Mouse (Mus musculus) ovary, postnatal 10 days (tissue): ENCODE measurements around the gene Prkca.

Source experiments
- DNase-seq: peaks from one replicate; pipeline ENCODE4 v3.0.0; 2022; ENCODE audit warnings: low spot score

The Prkca gene

DNA sequence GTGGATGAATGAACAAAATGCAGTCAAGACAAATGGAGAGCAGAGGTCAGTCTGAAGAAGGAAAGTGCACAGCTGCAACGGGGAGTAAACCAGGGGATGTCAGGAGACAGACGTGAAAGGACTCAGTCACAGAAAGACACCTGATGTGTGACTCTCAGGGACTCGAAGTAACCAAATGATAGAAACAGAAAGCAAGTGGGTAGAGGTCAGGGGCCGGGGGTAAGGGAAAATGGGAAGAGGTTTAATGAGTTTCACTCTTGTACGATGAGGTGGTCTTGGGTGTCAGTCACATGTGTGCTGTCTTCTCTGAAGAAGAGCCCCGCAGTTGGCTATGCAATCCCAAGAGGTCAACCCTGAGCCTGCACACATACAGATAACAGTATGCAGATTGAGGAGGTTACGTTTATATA lies 82.0 kb downstream of the Prkca start:
- DNase-seq, result no peak

DNA sequence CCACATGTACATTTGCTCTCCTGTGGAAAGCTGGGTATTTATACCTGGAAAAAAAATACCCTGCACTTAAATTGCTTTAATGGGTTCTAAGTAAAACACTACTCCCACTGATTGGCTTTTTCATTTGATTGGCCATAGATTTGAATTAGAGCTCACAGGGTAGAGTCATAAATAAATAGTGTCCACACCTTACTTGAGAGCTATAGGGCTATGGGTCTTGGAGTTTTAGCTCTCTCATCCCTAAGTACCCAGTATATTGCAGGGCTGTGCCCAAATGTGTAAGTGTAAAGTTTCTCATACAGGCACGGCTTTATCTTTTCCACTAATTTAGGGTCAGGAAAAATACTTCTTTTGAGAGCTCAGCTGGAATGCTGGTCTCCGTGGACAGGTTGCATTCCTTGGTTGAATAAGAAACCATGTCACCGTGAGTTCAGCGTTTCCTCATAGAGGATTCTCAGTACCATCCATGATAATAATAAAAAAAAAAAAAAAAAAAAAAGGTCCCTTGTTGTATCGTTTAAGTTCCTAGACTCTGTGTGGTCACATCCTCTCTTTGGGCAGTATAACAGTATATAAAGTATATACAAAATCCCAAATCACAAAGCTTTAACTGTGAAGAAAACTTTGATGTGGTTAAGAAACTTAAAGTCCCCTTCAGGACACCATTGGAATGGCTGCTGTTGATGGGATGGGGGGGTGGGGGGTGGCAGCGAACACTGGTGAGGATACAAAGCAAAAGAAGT lies 82.8 kb downstream of the Prkca start:
- DNase-seq, result no peak

DNA sequence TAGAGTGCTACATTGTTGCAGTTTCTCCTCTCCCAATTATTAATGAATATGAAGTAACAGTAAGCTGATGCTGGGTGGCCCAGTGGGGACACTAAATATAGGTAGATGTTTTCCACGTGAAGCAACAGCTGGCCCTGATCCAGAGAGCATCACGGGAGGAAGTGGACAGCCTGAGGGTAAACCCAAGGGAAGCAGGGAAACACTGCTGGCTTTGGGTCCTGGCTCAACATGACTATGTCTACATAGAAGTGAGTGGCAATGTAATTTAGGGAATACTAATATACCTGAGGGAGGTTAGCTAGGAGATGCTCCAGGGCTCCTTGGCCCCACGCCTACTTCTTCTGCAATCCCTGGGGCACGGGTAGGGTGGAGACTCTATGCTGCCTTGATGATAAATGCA lies 84.3 kb downstream of the Prkca start:
- DNase-seq, result no peak

DNA sequence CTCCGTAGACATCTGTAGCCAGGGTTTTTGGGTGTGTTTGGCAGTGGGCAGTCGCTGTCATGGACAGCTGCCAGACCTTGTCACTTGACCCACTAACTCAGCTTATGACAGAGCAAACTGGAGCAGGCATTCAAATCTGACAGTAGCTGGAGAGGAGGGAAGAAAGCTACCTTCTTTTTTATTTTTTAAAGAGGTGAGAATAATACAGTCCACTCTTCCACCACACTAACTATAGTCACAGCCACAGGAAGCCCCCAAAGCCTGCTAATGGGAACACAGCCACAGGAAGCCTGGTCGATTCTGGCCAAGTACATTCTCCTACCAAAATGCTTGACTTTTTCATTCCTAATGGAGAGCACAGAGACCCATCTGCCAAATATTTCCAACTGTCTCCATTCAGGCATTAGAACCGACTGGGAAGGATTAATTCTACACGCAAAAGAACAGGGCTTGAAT lies 84.9 kb downstream of the Prkca start:
- DNase-seq, result no peak

DNA sequence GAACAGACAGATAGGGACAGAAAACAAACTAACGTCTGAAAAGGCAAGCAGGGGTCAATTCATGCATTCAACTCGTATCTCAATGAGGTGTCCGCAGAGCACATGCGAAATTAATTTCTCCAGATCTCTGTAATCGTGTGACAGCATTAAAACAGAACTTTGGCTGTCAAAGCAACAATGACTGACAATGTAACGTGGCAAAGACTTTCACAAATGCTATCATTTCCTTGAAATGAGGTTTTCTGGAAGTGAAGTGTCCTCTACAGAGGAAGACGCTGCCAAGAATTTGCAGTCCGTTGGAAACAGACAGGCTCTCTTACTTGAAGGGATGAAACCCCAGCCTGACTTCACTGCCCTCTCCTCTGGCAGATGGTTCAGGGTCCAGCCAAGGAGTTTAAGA lies 85.8 kb downstream of the Prkca start:
- no peak for DNase-seq

DNA sequence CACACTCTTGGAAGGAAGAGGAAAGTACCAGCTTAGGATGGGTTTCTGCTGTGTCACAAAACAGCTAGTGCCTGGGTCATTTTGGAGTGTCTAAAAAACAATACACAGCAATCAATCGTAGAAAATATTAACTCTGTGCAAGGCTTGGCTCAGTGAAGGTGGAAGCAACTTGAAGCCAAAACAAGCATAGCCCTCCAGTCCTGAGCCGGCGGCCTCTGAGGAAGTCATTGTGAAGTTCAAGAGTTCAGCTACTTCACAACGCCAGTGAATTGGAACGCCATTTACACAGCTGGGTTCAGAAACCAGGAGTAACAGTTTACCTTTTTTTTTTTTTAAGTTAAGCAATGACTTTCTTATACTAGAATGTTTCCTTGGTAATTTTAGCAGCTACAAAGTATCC lies 89.0 kb downstream of the Prkca start:
- DNase-seq, result no peak

DNA sequence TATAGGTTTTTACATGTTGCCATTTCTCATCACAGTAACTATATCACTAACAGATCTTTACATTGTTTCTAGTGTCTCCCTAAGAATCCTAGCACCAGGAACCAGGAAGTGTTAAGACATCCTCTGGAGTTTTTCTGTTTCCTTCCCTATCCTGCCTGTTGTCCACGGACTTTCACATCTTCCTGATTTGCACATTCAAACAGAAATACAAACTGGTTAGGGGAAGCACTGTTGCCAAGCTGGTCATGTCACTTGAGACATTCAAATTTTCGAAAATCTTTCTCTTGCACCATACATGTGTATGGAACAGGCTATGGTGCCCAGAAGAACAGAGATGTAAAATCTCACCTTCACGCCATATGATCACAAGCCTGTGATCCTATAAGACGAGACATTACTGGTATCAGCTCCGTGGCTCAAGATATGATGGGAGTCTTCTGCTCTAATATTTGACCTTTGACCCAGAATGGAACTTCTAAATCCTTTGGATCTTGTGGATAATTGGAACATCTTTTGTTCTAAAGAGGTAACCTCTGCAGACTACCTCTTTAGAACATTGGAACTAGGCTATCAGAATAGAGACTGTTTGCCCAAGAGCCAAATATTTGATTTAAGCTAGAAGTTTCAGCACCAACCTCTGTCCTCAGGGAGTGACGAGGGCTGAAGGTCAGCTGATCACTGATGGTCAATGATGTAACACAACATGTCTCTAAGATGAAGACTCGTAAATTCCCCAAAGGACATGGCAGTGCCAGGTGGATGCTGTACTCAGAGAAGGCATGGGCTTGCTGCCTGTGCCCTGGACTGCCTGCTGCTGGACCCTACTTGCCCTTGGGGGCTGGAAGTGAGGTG lies 91.6 kb downstream of the Prkca start:
- no peak for DNase-seq

DNA sequence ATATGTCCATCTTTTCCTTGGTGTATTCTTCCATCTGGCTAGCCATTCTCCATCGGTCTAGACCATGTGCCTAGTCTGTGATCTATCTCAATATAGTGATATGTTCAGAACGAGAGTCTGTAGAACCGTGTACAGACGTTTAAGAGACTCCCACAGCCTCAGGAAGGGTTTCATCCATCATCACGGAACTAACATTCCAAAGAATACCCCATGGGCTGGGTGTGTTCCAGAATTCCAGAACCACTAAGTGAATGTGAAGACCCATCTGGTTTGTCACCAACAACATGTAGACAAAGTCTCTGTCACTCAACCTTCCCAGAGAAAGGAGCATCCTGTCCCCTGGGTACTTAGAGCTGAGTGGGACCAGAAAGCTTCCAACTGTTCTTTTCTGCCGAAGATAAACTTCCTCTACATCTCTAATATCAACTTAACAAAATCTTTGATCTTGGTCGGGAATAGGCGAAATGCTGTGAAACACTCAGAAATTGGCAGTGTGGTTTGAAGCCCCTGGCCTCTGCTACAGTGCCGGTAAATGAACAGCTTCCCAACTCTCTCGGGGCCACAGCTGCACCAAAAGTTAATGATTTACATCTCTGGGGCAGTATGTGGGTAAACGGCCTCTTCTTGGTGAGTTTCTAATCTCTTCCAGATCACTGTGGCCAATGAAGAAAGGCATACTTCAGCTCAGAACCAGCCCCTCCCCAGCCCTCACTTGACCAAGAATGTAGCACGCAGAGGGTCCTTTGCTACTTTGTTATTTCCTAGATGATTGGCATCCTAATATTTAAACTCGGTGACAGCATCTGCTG lies 92.7 kb downstream of the Prkca start:
- DNase-seq, result no peak

DNA sequence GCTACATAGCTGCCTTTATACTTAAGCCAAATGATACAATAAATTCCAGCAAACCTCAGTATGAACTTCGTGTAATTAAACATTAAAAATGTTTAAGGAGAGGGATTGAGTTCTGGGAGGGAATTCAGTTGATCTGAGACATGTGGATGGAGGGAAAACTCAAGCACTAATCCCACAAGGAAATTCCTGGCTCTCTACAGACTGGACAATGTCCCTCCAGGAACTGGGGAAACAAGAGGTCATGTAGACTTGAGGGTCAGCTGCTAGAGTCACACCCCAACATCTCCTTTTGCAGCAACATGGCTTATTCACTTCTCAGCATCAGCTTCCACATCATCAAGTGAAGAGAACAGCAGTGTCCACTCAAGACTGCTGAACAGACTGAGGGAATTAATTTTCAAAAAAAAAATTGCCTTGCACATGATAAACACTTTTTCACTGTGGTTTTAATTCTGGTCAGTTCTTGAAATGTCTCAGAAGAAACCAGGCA lies 93.5 kb downstream of the Prkca start:
- no peak for DNase-seq

DNA sequence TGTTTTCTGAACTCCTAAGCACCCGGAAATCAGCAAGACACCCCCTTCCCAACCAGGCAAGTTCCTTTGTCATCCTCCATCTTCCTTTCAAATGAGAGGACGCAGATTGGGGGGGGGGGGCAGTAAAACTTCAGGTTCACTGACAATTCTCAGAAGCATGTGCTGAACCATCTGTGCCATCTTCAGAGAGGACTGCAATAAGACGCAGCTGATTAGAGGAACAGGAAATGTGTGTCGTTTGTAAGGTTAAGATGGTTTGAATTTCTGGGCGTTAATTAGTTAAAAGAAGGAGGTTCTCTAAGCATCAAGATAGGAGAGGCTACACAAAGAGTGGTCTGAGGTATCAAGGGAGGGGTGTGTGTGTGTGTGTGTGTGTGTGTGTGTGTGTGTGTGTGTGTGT lies 94.2 kb downstream of the Prkca start:
- no peak for DNase-seq

DNA sequence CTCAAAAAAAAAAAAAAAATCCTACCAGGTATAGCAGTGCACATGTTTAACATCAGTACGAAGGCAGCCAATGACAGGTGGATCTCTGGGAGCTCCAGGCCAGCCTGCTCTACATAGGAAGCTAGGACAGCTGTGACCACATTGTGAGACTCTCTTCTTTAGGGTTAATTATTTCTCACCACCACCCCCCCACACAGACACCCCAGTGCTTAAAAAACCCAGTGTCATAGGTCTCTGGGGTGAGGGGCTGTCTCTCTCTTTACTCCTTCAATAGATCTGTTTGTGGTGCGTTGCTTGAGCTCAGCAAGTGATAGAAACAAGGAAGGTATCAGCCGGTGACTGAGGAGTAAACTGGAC lies 94.7 kb downstream of the Prkca start:
- no peak for DNase-seq

DNA sequence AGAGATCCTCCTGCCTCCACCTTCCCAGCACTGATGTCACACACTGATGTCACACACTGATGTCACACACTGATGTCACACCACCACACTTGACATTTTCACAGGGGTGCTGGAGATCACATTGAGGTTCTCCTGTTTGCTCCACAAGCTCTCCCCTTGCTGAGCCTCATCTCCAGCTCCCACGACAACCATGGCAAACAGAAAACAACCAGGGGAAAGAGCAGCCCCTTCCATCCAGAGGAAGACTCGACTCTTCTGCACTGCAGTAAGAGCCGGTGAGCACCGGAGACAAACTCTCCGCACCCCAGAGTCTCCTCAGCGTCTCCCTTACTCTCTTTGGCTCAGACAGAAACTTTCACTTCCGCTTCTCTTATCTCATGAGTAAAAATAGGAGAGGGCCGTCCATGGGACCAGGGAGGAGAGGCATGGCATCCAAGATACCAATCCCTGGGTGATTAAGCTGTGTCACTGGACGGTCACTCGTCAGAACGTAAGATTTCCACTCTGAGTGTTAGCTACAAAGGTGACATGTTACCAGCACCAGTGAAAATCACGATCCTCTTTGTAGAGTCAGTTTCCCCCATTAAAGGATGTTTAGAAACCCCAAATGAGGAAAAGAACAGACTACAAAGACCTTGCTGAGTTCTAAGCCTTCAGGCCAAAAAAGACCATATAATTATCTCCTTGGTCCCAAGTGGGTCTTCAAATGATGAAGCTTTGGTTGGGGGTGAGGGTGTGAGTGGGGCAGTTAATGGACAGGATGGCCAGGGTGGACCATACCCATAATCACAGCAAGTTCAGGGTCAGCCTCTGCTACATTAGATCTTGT lies 95.3 kb downstream of the Prkca start:
- DNase-seq, result no peak

DNA sequence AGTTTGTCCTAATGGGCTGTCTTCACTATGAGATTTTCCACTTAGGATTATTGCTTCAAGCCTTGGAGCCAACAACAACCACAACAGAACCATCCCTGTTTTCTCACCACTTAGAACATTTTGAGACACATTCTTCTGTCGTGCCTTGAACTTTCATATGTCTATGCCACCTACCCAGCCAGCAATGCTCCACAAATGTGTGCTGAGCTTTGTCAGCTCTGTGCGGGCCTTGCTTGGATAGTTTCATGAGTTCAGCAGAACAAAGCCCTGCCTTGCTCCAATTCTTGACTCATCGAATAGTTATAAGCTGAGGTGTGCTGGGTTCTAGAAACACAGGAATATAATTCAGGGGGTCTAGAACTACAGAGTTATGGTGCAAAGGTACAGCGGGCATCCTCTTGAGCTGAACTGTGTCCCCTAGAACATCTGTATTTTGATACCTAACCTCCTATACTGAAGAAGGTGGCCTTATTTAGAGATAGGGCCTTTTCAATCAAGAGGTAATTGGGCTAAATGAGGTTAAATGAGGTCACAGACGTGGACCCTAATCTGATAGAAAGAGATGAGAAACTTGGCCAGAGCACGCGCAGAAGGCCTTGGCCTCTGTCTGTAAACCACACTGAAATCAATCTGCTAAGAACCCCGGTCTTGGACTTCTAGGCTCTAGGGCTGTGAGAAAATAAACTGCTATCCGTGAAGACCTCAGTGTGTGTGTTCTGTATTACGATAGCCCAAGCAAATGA lies 96.4 kb downstream of the Prkca start:
- DNase-seq, result no peak

DNA sequence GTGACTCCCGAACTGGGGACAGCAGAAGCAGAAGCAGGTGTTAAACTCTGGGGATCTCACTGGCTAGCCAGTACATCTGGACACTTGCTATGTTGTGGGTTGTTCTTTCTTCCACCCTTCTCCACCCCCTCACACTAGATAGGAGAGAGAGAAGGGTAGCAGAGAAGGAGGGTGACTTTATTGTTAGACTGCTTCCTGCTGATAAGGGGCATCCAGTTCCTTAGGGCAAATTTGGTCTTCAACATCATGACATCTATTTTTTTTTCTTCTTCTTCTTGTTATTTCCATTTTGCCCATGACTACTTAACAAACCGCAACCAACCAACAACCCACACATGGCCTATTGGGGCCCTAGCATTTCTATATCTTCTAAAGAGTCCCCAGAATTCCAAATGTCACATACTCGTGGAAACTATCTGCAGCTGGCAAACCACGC lies 97.4 kb downstream of the Prkca start:
- no peak for DNase-seq

DNA sequence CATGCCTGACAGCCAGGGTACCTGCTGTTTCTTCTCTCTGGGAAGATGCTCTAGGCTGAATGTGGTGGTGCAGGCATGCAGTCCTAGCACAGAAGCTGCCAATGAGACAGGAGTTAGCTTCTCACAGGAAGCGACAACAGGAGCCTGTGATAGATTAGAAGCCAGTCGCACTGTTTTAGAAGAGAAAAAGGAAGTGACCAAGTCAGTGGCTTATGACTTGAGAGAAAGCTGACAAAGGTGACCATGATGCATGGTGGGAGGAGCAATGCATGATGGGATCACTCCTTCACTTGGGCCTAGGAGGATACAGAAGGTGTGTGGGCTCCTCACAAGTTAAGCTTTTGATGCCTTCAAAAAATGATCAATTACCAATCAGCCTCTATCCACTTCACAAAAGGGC lies 99.5 kb downstream of the Prkca start:
- DNase-seq, result no peak

DNA sequence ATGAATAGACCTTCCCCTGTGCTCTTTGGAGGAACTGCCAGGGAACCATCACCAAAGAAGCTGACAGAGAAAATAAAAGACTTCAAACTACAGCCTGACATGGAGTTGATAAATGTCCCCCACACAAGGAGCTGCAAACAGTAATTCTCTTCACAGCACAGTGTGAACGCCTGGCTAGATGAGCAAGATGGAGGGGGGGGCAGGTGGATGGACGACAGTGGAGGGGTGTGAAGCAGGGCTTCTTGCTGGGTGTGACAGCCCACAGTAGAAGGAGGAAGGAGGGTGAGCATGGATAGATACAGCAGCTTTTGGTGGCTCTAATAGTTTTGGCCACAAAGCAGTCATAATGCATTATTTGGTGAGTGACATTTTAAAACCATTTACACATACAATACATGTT lies 100.1 kb downstream of the Prkca start:
- no peak for DNase-seq

DNA sequence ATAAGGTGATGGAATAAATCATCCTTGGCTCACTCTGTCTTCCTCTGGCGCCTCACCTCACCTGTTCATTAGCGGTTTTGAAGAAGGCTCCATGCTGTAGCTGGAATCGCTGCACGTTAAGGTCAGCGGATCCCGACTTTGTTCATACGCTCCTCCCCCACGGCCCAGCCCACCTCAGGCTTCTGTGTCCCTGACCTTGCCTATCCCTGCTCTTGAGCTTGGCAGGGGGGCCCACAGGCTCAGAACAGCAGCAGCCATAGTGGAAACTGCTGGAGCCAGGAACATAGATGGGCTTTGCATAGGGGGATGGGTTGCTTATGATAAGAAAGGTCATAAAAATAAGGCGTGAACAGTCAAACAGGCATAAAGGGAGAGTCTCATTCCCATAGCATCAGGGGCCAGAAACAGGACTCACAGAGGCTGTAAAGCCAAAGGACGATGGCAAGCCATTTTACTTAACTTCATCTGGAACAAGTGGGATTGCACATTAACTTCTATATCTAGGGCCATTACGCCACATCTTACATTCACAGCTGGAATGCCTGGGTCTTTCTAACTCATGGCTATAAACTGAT lies 102.7 kb downstream of the Prkca start:
- no peak for DNase-seq

DNA sequence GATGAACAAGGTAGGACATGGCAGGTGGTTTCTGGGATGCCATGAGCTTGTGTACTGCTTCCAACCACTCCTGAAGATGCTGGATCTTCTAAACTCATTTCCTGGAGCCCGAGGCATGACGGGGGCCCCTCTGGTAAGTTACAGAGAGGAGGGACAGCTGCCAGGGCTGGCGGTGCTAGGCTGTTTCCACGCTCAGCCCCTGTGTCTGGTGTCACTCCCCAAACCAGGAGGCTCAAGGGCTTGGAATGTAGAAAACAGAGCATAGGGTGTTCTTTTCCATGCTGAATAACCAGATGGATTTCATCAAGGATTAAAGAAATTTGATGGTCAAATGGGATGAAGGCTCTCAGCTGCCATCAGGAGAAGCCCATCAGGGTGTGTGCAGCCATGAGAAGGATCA lies 104.6 kb downstream of the Prkca start:
- DNase-seq, result no peak

DNA sequence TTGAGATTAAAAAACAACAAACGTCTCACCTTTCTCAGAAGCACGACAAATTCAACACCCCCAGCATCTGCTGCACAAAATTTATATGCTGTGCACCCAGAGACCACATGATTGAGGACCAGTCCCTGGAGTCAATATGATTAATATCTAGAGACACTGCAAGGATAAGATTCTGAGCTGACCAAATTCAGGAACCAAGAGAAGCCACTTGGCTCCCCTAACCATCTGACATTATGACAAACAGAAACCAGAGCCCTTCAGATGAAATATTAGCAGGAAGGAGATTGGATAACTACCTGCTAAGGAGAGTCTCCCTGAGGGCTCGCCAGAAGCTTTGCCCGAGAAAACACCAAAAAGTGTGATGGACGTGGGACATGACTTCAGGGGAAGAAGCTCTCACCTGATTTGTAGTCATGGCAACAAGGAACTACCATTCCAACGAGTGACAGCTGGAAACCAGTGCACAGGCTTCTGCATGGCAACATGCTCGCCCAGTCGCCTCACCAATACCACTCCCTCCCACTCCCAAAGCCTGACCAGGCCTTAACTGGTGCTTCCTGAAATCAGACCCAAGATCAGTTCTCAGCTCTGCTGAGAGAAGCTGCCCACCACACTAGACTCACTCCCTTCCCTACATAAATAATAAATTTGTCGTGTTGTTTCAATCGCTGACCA lies 106.8 kb downstream of the Prkca start:
- no peak for DNase-seq

DNA sequence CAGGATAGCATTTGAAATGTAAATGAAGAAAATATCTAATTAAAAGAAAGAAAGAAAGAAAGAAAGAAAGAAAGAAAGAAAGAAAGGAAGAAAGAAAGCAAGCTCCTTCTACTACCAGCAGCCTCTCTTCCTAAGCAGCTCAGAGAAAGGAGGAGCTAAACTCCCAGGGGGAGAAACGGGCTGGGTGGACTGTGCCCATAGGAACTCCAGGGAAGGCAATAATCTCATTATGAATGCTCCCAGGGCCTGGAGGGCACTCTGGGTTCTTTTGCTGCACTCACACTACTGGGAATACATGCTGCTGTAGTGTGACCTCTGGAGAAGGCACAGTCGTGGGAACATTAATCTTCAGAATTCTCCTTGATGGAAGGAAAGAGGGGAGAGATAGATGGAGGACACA lies 107.5 kb downstream of the Prkca start:
- no peak for DNase-seq
